Mouse (Mus musculus) C2C12 (cell line): ENCODE measurements around the gene Arhgap23. TPM values are rescaled to one million over a fixed set of nuclear protein-coding genes. Genes with fewer than 3 reads are reported as not detected.

Source experiments
- H3K27me3 ChIP-seq: one replicate; pipeline ENCODE4 v1.6.1; 2011; ENCODE audit not compliant: control insufficient read depth, insufficient read depth, insufficient read length
- H3K36me3 ChIP-seq: one replicate; pipeline ENCODE4 v1.6.1; 2011; ENCODE audit not compliant: control insufficient read depth, insufficient read depth
- H3K4me3 ChIP-seq: one replicate; pipeline ENCODE4 v1.5.1; 2011; ENCODE audit warnings: mild to moderate bottlenecking, control low read depth; ENCODE audit not compliant: poor library complexity, insufficient read depth, severe bottlenecking
- H3K79me2 ChIP-seq: one replicate; pipeline ENCODE4 v1.6.1; 2011; ENCODE audit not compliant: control insufficient read depth, insufficient read depth
- H3K79me3 ChIP-seq: one replicate; pipeline ENCODE4 v1.6.1; 2011; ENCODE audit warnings: low read depth, control low read depth
- H3ac ChIP-seq: one replicate; pipeline ENCODE3; 2011; ENCODE audit warnings: low read depth; ENCODE audit not compliant: control insufficient read depth, insufficient read length
- CEBPB ChIP-seq: IDR thresholded peaks from one replicate; pipeline ENCODE4 v1.6.1; 2011; ENCODE audit warnings: low read depth, mild to moderate bottlenecking, control low read depth, moderate library complexity
- CTCF ChIP-seq: IDR thresholded peaks from one replicate; pipeline ENCODE4 v1.5.1; 2011; ENCODE audit not compliant: control insufficient read depth, insufficient read depth, insufficient read length
- FOSL1 ChIP-seq: IDR thresholded peaks from one replicate; pipeline ENCODE4 v1.8.0; 2011; ENCODE audit warnings: mild to moderate bottlenecking, low read length; ENCODE audit not compliant: poor library complexity, insufficient read depth, severe bottlenecking
- MAX ChIP-seq: IDR thresholded peaks from one replicate; pipeline ENCODE4 v1.6.1; 2011; ENCODE audit warnings: mild to moderate bottlenecking, control low read depth
- MYOD1 ChIP-seq: IDR thresholded peaks from one replicate; pipeline ENCODE4 v1.6.1; 2011; ENCODE audit warnings: low read depth; ENCODE audit not compliant: control insufficient read depth, insufficient read length
- MYOG ChIP-seq: IDR thresholded peaks from one replicate; pipeline ENCODE4 v1.6.1; 2011; ENCODE audit not compliant: control insufficient read depth, insufficient read length; ENCODE audit errors: extremely low read depth
- USF1 ChIP-seq: IDR thresholded peaks from one replicate; pipeline ENCODE4 v1.6.1; 2011; ENCODE audit warnings: low read depth, mild to moderate bottlenecking, control low read depth, moderate library complexity
- polyA plus RNA-seq: library from polyadenylated mRNA; unstranded; fragments of >200 nt; fragmentation: generic; extraction: Trizol; gene quantifications from one replicate; pipeline ENCODE4 v1.2.1, GENCODE M21; 2012; ENCODE audit warnings: missing spikeins

Gene Arhgap23
- polyA plus RNA-seq, 1 experiment = 23.9 TPM

- Histone ChIP-seq H3K27me3 (no peaks in the 10 kb centered on the region), H3K79me3 (no peaks in the 10 kb centered on the region), H3K79me2 (no peaks in the 10 kb centered on the region), H3ac (no peak overlapping the region), H3K36me3 (no peaks in the 10 kb centered on the region), H3K4me3 (no peak overlapping the region)
- TF ChIP-seq CTCF = no peak
- TF ChIP-seq FOSL1 = no peak
- no peak for TF ChIP-seq MYOD1
- TF ChIP-seq CEBPB = no peak
- no peak for TF ChIP-seq MAX
- TF ChIP-seq MYOG = no peak
- no peak for TF ChIP-seq USF1
These were observed 7.9 kb upstream of the Arhgap23 start for GRCm38 (mm10) chr11:97407456-97407855.

DNA sequence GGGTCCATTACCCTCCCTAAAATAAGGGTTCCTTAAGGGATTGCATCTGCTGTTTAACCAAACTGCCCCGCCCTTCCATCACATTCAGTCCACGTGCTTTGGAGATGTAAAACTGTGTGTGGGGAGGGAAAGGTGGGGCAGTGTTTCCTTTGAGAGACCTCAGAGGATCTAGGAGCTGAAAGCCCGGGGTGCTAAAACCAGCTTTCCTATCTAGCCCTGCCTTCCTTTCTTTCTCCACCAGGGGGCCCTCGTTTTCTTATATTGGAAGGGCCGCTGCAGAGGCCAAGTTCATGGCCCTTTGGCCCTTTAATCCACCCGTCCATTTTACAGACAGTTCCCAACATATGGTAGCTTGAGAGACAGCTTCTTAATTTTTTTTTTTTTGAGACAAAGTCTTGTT, 7.2 kb upstream of the Arhgap23 start:
- Histone ChIP-seq H3ac (no peak overlapping the region), H3K36me3 (no peaks in the 10 kb centered on the region), H3K27me3 (no peaks in the 10 kb centered on the region), H3K4me3 (no peak overlapping the region), H3K79me3 (no peaks in the 10 kb centered on the region), H3K79me2 (no peaks in the 10 kb centered on the region)
- no peak for TF ChIP-seq USF1
- TF ChIP-seq MAX = no peak
- TF ChIP-seq CTCF = no peak
- no peak for TF ChIP-seq MYOG
- TF ChIP-seq CEBPB = no peak

DNA sequence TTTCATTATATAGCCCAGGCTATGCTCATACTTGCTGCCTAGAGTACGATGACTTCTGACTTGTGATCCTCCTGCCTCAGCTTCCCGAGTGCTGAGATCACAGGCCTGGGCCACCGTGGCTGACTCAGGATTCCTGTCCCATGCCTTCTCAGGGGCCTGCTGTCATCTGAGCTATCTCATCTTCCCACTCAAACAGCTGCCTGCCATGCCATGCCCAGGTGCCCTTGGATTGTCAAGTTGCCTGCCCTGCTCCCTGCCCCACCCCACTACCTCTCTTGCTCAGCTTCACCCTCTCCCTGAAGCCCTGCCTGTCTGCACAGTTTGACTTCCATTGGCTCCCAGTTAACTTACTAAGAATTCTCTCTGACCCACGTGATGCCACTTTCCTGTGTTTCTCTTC, 4.4 kb upstream of the Arhgap23 start:
- Histone ChIP-seq H3K27me3 (no peaks in the 10 kb centered on the region), H3K36me3 (no peaks in the 10 kb centered on the region), H3K79me2 (peaks cover 6% of the 10 kb centered on the region), H3K4me3 (no peak overlapping the region), H3K79me3 (no peaks in the 10 kb centered on the region), H3ac (no peak overlapping the region)
- peak; percentile 3 for TF ChIP-seq MYOD1
- TF ChIP-seq MAX = no peak
- TF ChIP-seq USF1 = no peak

DNA sequence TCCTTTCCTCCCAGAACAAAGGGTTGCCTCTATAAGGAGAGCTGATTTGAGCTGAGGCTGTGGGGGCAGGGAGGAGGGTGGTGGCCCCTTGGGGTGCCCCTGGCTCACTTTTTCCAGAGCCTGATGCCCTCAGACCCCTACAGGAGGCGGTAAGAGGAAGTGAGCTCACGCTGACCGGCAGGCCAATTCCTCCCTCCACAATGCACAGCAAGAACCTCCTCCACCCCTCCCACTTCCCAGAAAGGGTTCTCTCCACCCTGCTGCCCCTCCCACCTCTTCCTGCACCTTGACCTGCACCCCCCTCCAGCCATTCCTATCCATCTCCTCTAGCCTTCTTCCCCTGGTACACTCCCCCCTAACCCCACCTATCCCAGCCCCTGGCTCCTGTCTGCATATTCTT, 3.2 kb upstream of the Arhgap23 start:
- H3K36me3 ChIP-seq = no peaks in the 10 kb centered on the region
- peaks cover 7% of the 10 kb centered on the region for H3K79me3 ChIP-seq
- TF ChIP-seq MYOG (no peak), CEBPB (no peak), MAX (no peak), MYOD1 (no peak), USF1 (no peak), FOSL1 (no peak), CTCF (no peak)
- H3K4me3 ChIP-seq = no peak overlapping the region
- H3K27me3 ChIP-seq = no peaks in the 10 kb centered on the region
- peaks cover 17% of the 10 kb centered on the region for H3K79me2 ChIP-seq
- no peak overlapping the region for H3ac ChIP-seq

DNA sequence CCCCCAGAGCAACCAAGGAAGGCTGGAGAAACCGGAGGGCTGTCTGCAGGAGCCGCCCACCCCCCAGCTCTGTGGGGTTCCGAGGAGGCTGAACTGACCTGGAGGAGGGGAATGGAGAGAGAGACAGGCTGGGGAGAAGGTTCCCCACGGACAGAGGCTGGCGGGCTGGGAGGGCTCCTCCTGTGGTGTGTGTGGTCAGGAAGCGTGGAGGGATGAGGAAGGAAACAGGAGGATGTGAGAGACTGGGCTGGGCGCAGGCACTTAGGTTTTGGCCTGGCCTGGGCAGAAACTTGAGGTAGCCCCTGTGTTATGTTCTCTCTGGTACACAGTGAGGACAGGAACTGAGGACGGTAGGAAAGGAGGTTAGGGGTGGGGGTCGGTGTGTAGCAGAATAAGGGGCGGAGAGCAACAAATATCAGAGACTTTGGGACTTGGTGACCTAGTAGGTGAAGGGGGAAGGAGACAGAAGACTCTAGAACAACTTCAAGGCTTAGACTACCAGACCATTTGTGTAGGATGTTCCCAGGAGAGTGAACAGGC, 2.5 kb upstream of the Arhgap23 start:
- peaks cover 25% of the 10 kb centered on the region for H3K79me2 ChIP-seq
- no peak overlapping the region for H3K4me3 ChIP-seq
- no peaks in the 10 kb centered on the region for H3K27me3 ChIP-seq
- H3ac ChIP-seq = no peak overlapping the region
- peaks cover 11% of the 10 kb centered on the region for H3K79me3 ChIP-seq
- no peaks in the 10 kb centered on the region for H3K36me3 ChIP-seq
- TF ChIP-seq MAX = no peak
- TF ChIP-seq MYOD1 = no peak
- no peak for TF ChIP-seq USF1
- TF ChIP-seq CEBPB = no peak
- TF ChIP-seq MYOG = no peak
- no peak for TF ChIP-seq CTCF
- TF ChIP-seq FOSL1 = no peak
